Mouse (Mus musculus): ENCODE data around the gene Ets1. TPM values are rescaled to one million over a fixed set of nuclear protein-coding genes. Genes with fewer than 3 reads are reported as not detected.

Gene Ets1
- 1 to 10 TPM; 8.7 to 9.8 TPM for total RNA-seq (2021)
- long read RNA-seq, experiment 1, full-length matches to known transcripts: 3 of 6 reads
- long read RNA-seq, experiment 1, partial matches to known transcripts: 1 of 6 reads
- long read RNA-seq, experiment 1, other reads (novel, unspliced or antisense): 2 of 6 reads
- long read RNA-seq, experiment 2, full-length matches to known transcripts: 6 of 9 reads
- long read RNA-seq, experiment 2, partial matches to known transcripts: 0 of 9 reads
- long read RNA-seq, experiment 2, other reads (novel, unspliced or antisense): 3 of 9 reads

DNA sequence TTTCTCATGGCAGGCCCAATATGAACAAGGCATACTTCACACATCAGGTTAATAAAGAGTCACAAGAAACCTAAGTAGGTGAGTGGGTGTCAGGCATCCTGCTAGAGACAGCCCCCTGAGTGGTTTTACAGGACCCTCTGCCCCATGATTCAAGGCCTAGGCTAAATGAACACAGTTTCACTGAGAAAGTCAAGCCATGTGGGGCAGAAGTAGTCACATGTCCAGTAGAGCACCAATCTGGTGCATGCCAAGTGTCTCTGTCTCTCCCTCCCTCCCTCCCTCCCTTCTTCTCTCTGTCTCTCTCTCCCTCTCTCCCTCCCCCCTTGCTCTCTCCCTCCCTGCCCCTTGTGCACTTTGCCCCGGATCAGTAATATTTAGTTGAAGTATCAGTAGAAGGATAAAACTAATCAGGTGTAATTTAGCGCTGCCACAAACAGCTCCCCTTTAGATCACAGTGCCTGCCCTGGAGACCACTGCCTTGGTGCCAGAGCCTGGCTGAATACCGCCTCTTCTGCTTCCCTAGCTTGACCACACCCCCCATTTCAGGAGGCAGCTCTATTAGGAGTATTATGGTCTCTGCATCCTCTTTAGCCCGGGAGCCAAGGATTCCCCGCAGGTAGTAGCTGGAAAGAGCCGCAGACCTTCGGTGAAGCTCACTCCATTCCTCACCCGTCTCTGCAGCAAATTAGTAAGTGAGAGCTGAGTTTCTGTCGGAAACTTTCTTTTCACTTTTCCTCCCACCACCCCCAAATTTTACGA is at the start of gene Ets1:
Ets1 (plus strand) TSS at position 595 of the 759 bp plus-strand sequence.
- DNase-seq (ENCODE audit: low spot score in 2 of 2): no peak

DNA sequence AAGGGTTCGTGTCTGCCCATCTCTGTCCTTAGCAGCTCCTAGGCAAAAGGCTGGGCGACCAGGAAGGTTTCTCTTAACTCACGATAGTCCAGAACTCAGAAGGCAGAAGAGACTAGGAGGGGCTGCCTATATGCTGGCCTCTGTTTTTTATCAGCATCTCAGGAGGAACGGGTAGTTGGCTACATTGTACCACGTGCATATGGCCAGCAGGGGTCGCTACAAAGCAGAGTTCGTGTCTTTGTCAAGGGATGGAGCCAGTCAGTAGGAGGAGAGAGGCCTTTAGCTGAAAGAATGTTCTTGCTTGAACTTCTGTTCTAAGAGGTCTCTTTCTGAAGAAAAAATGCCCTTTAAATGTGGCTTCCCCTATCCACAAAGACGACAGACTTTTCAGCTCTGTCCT is 46.1 kb upstream of the Ets1 start:
- peak; percentile 78 to 89 for DNase-seq (ENCODE audit: low spot score in 2 of 2)

DNA sequence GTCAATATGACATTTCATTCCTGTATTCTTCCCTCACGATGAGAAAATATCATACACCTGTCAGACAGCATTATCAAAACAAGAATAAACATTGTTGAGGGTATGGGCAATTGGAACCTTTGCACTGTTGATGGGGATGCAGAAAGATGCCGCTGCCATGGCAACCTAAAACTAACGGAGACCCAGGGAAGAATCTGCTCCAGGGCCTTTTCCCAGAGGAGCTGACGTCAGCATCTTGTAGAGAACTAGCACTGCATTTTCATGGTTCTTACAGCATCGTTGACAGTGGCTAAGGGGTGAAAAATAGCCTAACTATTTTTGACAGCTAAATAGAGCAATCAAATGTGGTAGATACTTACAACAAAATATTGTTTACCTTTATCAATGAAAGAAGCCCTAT is 45.5 kb upstream of the Ets1 start:
- no peak for DNase-seq (ENCODE audit: low spot score in 2 of 2)

DNA sequence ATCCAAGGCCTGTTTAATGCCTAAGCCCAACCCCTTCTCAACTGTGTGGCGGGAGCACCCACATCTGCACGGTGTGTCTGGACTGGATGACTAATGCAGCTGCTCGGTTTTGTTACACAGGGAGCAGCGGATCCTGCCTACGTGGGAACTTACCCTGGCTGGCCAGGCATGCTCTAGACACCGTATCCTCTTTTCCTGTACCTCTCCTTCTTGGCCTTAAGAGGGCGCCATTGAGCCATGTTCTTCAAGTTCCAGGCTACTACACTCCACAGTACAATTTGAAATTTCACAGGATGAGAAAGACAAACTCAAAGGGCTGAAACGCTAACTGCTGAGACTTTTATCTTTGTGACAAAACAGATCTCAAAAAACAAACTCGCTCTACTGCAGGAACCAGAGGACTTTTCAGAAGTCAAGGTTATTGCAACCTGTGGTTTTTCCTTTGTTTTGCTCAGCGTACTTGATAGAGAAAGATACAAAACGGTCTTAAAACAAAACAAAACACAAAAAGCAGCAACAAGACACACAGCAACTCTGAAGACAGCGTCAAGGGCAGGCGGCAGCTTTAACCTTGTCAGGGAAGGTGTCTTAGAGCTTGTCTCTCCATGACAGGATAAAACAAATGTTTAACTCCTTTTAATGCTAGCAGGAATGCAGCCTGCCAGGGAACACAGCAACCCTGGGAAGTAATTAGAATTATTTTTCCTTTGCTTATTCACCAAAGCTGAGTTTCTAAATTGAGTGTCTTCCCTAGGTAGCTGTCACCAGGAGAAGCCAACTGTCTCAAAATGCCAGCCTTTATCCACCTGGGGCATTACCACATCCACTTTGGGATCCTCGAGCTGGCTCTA is 44.1 kb upstream of the Ets1 start:
- peak; percentile 59 to 67 for DNase-seq (ENCODE audit: low spot score in 2 of 2)

DNA sequence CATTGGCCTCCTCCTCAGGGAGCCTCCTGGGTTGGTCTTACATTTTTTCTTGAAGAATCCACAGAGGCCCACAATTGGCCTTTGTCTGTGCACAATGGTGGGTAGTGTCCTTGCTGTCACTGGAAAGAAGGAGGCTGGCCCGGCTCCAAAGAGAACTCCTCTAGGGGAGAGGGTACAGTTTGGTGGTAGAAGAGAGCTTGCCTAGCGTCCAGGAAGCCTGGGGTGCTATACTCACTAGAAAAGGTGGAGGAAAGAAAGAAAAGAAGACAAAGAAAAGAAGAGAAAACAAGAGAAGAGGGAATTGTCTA is 43.5 kb upstream of the Ets1 start:
- no peak for DNase-seq (ENCODE audit: low spot score in 2 of 2)

DNA sequence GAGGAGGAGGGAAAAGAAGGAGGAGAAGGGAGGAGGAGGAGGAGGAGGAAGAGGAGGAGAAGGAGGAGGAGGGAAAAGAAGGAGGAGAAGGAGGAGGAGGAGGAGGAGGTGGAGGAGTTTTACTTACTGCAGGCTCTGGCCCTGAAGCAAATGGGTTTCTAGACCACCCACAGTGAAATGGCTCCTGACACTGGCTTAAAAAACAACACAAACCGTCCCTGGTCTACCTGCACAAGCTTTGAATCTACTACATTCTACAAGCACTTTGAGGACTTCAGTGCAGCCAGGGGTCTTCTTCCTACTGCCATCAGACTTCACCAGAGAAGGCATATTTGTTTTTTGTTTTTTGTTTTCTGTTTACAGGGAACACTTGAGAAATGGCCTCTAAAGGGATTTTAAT is 42.2 kb upstream of the Ets1 start:
- DNase-seq (ENCODE audit: low spot score in 2 of 2): no peak

DNA sequence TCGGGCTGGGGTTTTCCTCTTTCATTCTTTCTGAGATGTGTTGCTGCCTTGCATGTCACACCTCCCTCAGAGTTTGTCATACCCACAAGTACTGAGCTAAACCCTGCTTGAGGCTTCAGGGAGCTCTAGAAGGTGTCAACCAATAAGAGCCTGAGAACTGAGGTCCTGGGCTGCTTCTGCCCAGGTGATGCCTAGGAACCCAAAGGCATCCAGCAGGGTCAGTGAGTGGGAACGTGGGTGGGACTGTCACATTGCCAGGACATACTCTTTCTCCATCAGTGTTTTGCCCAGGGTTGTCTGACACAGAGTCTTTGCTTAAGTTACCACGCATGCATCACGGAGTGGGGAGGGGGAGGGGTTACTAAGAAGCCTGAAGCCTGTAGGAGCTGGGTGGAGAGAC is 41.7 kb upstream of the Ets1 start:
- DNase-seq (ENCODE audit: low spot score in 2 of 2): no peak

DNA sequence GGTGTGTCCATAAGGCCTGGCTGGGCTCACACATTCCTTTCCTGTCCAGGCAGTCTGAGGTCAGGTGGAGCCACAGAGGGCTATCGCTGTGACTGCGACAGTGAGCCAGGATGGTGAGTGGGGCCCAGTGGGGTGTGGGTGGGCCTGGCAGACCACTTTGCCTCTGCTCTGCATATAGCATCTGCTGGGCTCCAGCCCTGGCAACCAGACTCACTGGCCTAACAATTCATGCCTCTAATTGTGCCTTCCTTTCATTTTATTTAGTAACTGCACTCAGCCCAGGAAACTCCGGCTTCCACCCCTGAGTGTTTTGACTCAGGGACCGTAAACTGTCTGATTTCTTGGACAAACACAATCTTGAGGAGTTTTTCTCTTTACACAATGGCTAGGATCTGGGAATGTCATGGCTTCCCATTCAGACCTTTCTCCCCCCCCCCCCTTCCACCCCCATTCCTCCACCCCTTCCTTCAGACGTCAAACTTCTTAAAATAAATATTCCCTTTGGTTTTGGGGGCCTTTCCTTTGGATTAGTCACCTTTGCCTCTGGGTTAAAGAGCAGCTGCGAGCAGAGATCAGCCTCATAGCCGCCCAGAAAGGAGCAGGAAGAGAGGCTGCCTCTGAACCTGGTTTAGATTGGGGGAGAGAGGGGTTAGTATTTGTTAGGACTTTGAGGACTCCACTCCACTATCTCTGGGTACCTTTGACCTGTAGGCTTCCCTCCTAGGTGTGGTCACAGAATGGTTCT is 40.8 kb upstream of the Ets1 start:
- DNase-seq (ENCODE audit: low spot score in 2 of 2): no peak

DNA sequence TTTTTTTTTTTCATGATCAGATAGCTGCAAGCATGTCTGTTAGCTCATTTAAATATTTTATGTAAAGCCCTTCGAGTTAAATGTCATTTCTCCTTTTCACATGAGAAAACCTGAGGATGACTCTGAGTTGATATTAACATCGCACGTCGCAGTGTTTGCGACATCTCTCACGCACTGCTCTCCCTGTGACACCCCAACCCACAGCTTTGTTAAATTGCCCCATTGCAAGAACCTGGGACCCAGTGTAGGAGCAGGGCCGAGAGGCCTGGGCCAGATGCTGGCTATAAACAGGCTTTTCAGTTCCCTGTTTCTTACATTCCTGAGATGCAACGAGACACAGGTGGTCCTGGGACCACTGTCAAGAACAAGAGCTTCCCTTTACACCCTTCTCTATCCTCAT is 39.7 kb upstream of the Ets1 start:
- DNase-seq (ENCODE audit: low spot score in 2 of 2): no peak

DNA sequence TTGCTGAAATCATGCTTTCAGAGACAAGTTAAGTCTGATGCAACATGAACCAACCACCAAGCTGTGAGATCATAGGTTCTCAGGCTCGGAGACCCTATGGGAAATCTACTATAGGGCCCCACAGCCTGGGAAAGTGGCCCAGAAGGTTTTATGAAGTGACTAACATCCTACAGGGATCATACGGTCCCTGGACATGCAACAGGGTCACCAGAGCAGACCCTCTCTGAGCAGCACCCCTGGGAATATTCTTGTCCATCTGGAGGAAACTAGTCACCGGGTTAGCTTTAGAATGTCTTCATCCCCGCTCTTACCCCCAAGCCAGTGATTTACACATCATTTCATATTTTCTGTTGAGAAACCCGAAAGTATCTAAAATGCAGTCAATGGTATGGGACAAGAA is 34.1 kb upstream of the Ets1 start:
- no peak for DNase-seq (ENCODE audit: low spot score in 2 of 2)

DNA sequence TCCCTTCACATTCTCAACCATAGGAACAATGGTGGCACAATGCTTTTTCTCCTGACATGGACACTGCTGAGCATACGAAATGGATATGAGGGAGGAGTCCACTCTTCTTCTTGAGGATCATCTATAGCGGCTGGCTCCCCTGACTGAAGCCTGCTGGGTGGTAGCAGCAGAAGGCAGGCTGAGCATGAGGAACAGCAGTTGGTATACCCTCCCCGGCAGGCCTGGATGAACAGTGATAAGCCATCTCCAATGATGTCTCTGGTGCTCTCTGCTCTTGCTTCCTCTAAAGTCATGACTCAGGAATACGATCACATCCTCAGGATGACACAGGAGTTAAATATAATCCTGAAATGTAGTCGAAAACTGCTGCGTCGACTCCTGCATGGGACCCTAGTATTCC is 32.9 kb upstream of the Ets1 start:
- no peak for DNase-seq (ENCODE audit: low spot score in 2 of 2)

DNA sequence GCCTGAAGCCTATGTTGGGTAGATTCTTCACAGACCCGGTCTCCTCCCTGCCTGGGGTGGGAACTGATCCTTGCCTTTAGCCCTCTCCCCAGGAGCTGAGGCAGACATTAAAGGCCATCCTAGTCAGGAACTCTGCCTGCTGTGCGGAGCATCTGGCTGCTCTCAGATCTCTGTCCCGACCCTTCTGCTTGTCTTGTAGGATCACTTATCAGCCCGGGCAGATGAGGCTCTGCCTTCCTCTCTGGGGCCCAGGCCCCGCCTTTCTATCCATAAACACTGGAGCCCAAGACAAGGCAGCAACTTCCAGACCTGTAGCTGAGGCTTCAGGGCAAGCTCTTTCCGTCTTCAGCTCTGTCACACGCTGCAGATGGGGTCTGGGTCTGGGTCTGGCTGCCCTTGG is 28.8 kb upstream of the Ets1 start:
- no peak for DNase-seq (ENCODE audit: low spot score in 2 of 2)

DNA sequence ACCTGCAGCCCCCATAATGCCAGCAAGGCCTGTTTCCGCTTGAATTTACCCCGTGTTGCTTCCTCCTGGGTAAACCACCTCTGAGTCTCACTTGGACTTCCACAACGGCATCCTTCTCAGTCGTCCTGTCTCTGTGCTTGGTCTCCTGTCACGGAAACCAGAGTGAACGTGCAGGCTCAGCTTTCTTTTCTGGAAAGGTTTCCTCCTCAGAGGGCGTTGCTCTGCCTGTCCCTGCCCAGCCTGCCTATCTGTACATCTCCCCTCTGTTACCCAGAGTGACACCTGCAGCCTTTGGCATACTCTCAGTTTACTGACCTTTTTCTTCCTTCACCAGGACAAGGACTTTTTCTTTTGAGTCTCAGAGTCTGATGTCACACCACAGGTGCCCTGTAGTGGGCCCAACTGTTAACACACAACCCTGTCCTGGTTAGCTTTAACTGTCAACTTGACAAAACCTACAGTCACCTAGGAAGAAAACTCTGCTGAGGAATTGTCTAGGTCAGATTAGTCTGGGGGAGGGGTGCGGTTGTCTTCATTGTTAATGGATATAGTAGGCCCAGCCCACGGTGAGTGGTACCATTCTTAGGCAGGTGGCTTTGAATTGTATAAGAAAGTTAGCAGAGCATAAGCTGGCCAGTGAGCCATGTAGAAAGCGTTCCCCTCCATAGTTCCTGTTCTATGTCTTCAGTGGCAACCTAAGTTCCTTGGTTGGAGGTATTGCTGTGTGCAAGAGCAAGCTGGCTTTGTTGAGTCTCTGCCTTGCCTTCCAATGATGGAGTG is 27.0 kb upstream of the Ets1 start:
- DNase-seq (ENCODE audit: low spot score in 2 of 2): no peak

DNA sequence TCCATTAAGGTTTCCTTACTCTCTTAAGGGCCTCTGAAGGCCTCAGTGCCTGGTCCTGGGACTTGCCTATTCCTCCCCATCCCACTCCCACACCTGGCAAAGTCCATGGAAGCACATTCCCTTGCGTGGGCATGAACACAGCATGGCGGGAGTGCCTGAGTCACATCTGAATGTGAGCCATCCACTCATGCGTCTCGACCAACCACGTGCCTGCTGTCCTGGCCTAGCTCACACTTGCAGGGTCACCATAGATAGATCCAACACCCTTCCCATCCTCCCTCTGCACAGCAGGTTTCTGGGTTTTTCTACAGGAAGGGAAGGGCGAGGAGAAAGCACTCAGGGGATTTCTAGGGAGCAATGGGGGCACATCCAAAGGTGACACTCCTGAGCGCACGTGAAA is 25.8 kb upstream of the Ets1 start:
- no peak for DNase-seq (ENCODE audit: low spot score in 2 of 2)

DNA sequence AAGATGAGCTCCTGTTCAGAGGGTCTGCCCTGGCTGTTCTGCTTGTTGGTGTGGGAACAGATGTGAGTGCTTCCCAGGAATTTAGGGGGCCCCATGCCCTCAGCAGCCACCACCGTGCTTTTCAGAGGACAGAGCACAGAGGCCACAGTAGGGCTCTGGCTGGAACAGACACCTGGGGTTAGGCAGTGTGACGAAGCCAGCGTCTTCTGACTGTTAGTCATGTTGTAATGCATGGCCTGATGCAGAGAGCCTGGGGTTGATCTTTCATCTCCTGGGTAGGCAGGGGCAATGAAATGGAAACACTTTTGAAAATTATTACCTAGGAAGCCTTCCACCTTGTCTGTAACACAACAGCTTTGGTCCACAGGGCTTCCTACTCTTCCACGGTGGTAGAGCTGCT is 25.4 kb upstream of the Ets1 start:
- DNase-seq (ENCODE audit: low spot score in 2 of 2): no peak

DNA sequence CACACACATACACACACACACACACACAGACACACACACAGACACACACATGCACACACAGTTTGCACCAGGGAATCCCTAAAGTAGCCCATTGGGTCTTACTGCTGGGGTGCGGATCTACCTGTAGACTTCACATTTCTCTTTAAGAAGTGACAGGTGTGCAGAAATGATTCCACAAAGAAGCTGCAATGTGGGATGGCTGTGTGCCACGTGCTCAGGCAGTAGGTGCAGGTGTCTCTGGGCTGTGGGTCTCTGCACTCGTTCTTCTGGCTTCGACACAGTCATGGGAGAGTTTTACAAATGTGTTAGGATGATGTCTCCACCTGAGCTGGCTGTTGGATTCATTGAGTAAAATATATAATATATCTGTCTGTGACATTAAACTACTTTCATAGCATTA is 24.7 kb upstream of the Ets1 start:
- DNase-seq (ENCODE audit: low spot score in 2 of 2): no peak

DNA sequence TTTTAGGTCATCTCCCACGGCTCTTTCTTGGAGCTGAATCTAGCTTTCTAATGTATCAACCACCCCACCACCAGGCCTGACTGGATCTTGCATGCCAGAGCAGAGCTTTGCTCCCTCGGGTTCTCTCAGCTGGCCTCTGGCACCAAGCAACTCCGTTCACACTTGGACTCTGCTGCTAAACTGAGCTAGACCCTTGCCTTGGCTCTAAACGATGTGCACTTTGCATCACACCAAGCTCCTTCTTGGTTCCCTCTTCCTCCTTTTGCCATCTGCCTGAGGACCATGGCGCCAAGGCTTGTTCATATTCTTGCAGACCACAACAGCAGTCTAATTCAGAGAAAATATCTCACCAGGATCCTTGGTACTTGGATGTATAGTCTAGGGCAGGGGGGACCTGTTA is 23.6 kb upstream of the Ets1 start:
- DNase-seq (ENCODE audit: low spot score in 2 of 2): no peak

DNA sequence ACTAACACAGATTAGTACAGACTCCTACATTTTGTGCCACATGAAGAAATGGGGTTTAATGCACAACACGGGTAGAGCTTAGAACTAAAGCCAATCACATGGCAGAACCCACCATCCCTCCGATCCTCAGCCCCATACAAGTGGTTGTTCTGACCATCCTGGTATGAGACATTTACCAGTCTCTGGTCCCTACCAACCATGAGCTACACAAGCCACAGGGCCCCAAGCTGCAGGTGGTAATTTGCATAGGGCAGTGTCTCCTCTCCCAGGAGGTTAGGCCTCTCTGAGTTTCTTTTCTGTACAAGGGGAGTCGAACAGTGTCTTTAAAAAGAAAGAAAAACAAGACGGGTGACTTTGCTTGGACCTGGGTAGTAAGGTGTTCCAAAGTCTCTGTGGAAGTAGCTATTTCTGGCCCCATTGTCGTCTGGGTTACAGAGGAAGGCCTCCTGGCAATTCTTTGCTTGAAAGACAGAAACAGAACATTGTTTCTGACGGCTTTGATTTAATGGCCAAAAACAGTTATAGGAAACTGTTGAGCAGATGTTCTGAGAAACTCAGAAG is 23.1 kb upstream of the Ets1 start:
- DNase-seq (ENCODE audit: low spot score in 2 of 2): no peak

DNA sequence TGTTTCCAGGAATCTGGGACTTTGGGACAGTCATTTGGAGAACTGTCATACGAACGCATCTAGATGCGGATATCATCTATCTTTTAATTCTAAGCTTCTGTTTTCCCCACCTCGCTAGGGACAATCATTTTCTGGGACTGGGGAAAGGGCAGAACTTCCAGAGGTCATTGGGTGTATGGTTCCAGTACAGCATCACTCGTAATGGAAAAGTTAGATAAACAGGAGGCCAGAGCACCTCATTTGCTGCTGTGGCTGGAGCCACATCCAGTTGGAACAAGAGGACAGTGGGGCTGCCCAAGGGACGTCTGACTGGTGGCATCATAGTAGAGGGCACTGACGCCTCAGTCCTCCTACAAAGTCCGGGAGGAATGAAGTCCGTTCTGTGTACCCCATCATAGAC is 21.8 kb upstream of the Ets1 start:
- DNase-seq (ENCODE audit: low spot score in 2 of 2): no peak

DNA sequence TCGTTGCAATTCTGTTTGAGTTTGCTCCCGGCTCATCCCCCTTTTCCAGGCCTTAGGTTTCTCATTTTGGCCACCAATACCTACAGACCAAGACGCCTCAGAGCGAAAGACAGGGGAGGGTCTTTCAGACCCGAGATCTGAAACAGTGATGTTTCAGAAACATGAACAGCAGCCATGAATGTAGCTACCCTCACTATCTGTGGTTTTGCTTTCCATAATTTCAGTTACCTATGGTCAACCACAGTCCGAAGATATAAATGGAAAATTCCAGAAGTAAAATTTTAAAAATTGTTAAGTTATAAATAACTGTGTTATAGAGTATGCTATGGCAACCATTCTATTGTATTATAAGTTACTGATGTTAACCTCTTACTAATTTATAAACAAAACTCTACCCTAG is 20.6 kb upstream of the Ets1 start:
- no peak for DNase-seq (ENCODE audit: low spot score in 2 of 2)

DNA sequence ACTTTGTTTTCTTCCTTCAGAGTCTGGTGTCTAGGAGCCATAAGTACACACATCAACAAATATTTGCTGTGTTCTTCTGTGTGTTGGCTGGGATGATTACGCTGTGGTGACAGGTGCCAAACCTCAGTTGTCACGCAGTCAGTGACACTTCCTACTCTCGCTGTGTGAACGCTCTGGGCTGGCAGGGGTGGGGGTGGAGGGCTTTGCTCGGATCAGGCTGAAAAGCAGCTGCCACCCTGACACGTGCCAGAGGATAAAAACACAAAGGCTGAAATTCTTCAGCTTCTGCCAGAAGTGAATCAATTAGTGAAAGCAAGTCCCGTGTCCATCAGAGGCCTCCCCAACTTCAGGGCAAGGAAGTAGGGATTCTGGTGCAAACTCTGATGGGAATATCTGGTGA is 20.0 kb upstream of the Ets1 start:
- DNase-seq (ENCODE audit: low spot score in 2 of 2): no peak

Data from left cerebral cortex, adult 18-20 months (tissue).